Mouse (Mus musculus) cortical plate, adult 2 months (tissue): ENCODE results near the gene Dnase2b. TPM values are rescaled to one million over a fixed set of nuclear protein-coding genes. Genes with fewer than 3 reads are reported as not detected.

ENCODE experiments used
- H3K27ac ChIP-seq: fragments of 200-500 bp; 2 replicates; pipeline ENCODE4 v1.5.1; 2012; ENCODE audit warnings: low read length, control low read depth, inconsistent platforms; ENCODE audit not compliant: insufficient read depth
- H3K4me1 ChIP-seq: fragments of 200-500 bp; 2 replicates; pipeline ENCODE4 v1.6.1; 2011; ENCODE audit warnings: low read length; ENCODE audit not compliant: control insufficient read depth, insufficient read depth
- H3K4me3 ChIP-seq: fragments of 200-500 bp; 2 replicates; pipeline ENCODE4 v1.5.1; 2011; ENCODE audit warnings: mild to moderate bottlenecking, low read length, control low read depth; ENCODE audit not compliant: insufficient read depth
- CTCF ChIP-seq: fragments of 200-500 bp; IDR thresholded peaks from 2 replicates; pipeline ENCODE4 v1.5.1; 2011; ENCODE audit warnings: mild to moderate bottlenecking, control low read depth, low read length; ENCODE audit not compliant: insufficient read depth; ENCODE audit errors: extremely low read depth
- POLR2A ChIP-seq: fragments of 200-500 bp; IDR thresholded peaks from 2 replicates; pipeline ENCODE4 v1.6.1; 2011; ENCODE audit warnings: mild to moderate bottlenecking, low read length, control low read depth; ENCODE audit not compliant: insufficient read depth; ENCODE audit errors: extremely low read depth
- polyA plus RNA-seq: library from polyadenylated mRNA; depleted of rRNA; stranded (reverse); fragments of >200 nt; gene quantifications from 2 replicates; pipeline ENCODE4 v1.2.3, GENCODE M21; 2012

Gene Dnase2b
- polyA plus RNA-seq, 1 experiment, result 0.04 TPM

GRCm38 (mm10) chr3:146649311-146649894 is 34.0 kb upstream of the Dnase2b start:
- TF ChIP-seq POLR2A, result no peak
- no peak for TF ChIP-seq CTCF
- H3K4me3 ChIP-seq, result no peak overlapping the region

GRCm38 (mm10) chr3:146641818-146642427 is 26.5 kb upstream of the Dnase2b start:
- no peaks in the 10 kb centered on the region for H3K4me1 ChIP-seq
- TF ChIP-seq CTCF (no peak), POLR2A (no peak)
- H3K4me3 ChIP-seq, result no peak overlapping the region
- no peak overlapping the region for H3K27ac ChIP-seq

More at GRCm38 (mm10) chr3:146649311-146649894, 34.0 kb upstream of the Dnase2b start:
- no peak overlapping the region for H3K27ac ChIP-seq
- H3K4me1 ChIP-seq, result no peaks in the 10 kb centered on the region

- no peak overlapping the region for H3K4me3 ChIP-seq
- TF ChIP-seq CTCF (no peak), POLR2A (no peak)
- no peaks in the 10 kb centered on the region for H3K4me1 ChIP-seq
- H3K27ac ChIP-seq, result no peak overlapping the region
These were observed 17.1 kb upstream of the Dnase2b start for GRCm38 (mm10) chr3:146632506-146632905.

GRCm38 (mm10) chr3:146628227-146628982 is 13.0 kb upstream of the Dnase2b start:
- no peak for TF ChIP-seq CTCF
- TF ChIP-seq POLR2A, result no peak
- H3K27ac ChIP-seq, result no peak overlapping the region
- no peak overlapping the region for H3K4me3 ChIP-seq
- peaks cover 2% of the 10 kb centered on the region; the same call in 1 of the 2 replicates for H3K4me1 ChIP-seq

- no peak overlapping the region for H3K27ac ChIP-seq
- no peak overlapping the region for H3K4me3 ChIP-seq
- peaks cover 9% of the 10 kb centered on the region for H3K4me1 ChIP-seq
- TF ChIP-seq POLR2A (no peak), CTCF (no peak)
These were observed 10.4 kb upstream of the Dnase2b start for GRCm38 (mm10) chr3:146625766-146626165.

- 0 out of 2 replicates have a peak overlapping the region, but pooled peaks have one; percentile 38 for H3K27ac ChIP-seq
- H3K4me3 ChIP-seq, result no peak overlapping the region
- no peak for TF ChIP-seq POLR2A
- TF ChIP-seq CTCF, result no peak
- H3K4me1 ChIP-seq, result peaks cover 11% of the 10 kb centered on the region
These were observed 6.6 kb upstream of the Dnase2b start for GRCm38 (mm10) chr3:146621966-146622365.

GRCm38 (mm10) chr3:146620555-146621249 is 5.3 kb upstream of the Dnase2b start:
- Histone ChIP-seq H3K4me3 (no peak overlapping the region), H3K27ac (peak overlapping the region; percentile 38; the same call in 1 of the 2 replicates)
- TF ChIP-seq CTCF (no peak), POLR2A (no peak)

GRCm38 (mm10) chr3:146620101-146620500 is 4.7 kb upstream of the Dnase2b start:
- H3K4me1 ChIP-seq, result peaks cover 9% of the 10 kb centered on the region
- TF ChIP-seq POLR2A, result no peak
- TF ChIP-seq CTCF, result no peak
- H3K27ac ChIP-seq, result peak overlapping the region; percentile 30; the same call in 1 of the 2 replicates
- no peak overlapping the region for H3K4me3 ChIP-seq

More at GRCm38 (mm10) chr3:146620555-146621249, 5.3 kb upstream of the Dnase2b start:
- H3K4me1 ChIP-seq, result peaks cover 11% of the 10 kb centered on the region

GRCm38 (mm10) chr3:146618357-146618756 is 3.0 kb upstream of the Dnase2b start:
- Histone ChIP-seq H3K4me1 (peaks cover 8% of the 10 kb centered on the region), H3K4me3 (no peak overlapping the region), H3K27ac (no peak overlapping the region)
- TF ChIP-seq CTCF (no peak), POLR2A (no peak)
